Comparison of ENCODE assay signal across 8 mouse cellular contexts in genomic region chr10:80019471-80020131, GRCm38 (mm10). TPM values are rescaled to one million over a fixed set of nuclear protein-coding genes. Genes with fewer than 3 reads are reported as not detected.
DNase-seq lines count a peak whose midpoint lies in the region; ATAC-seq lines count a peak whose summit lies in the region.

No protein-coding gene starts in this region.

- H3K4me2 ChIP-seq in heart, embryonic 13.5 days = peak overlapping the region; percentile 64
- peak overlapping the region; percentile 67 for H3K4me2 ChIP-seq in liver, embryonic 11.5 days

- peaks cover 37% of the 10 kb centered on the region for H3K4me1 ChIP-seq in heart, embryonic 13.5 days
- peaks cover 45% of the 10 kb centered on the region for H3K4me1 ChIP-seq in liver, embryonic 11.5 days (replicated peaks; ENCODE audit: control insufficient read depth, insufficient read depth, low read length)

- peak overlapping the region; percentile 44 for H3K4me3 ChIP-seq in heart, embryonic 13.5 days
- H3K4me3 ChIP-seq in liver, embryonic 11.5 days (ENCODE audit: low read depth, low read length) = peak overlapping the region; percentile 37

- 18% methylated on average over 20 of the region's 20 CpGs for WGBS in heart, embryonic 13.5 days
- WGBS in liver, embryonic 11.5 days = 28% methylated on average over 20 of the region's 20 CpGs

- H3K27ac ChIP-seq in heart, embryonic 13.5 days (replicated peaks) = peak overlapping the region; percentile 77
- H3K27ac ChIP-seq in liver, embryonic 11.5 days (ENCODE audit: low read depth, low read length) = peak overlapping the region; percentile 65

- peak; percentile 28 for DNase-seq in thymus, postnatal 14 days
- no peak for DNase-seq in thymus, postnatal 0 days (ENCODE audit: low spot score)
- DNase-seq in liver, embryonic 11.5 days (ENCODE audit: low spot score) = no peak
- no peak for DNase-seq in left cerebral cortex, postnatal 14 days (ENCODE audit: low spot score in 2 of 2)
- no peak for DNase-seq in Muller cell, postnatal 12 days (ENCODE audit: inconsistent ontology term)
- no peak for DNase-seq in frontal cortex, postnatal 25 days (ENCODE audit: low spot score in 2 of 2)

- intact Hi-C loops in left cerebral cortex, postnatal 14 days (cut with DNase I) = no loop called here

- peaks cover 10% of the 10 kb centered on the region for H3K36me3 ChIP-seq in heart, embryonic 13.5 days
- peaks cover 9% of the 10 kb centered on the region; the same call in 1 of the 2 replicates for H3K36me3 ChIP-seq in liver, embryonic 11.5 days (ENCODE audit: control insufficient read depth, insufficient read depth, low read length)

- H3K9me3 ChIP-seq in heart, embryonic 13.5 days = no peaks in the 10 kb centered on the region
- H3K9me3 ChIP-seq in liver, embryonic 11.5 days (ENCODE audit: control insufficient read depth, low read length) = no peaks in the 10 kb centered on the region

- H3K27me3 ChIP-seq in heart, embryonic 13.5 days (replicated peaks) = peaks cover 26% of the 10 kb centered on the region
- peaks cover 6% of the 10 kb centered on the region for H3K27me3 ChIP-seq in liver, embryonic 11.5 days (replicated peaks; ENCODE audit: control insufficient read depth, insufficient read depth, low read length)

- ATAC-seq in heart, embryonic 13.5 days (ENCODE audit: extremely low read depth, insufficient number of reproducible peaks, low FRiP score, low TSS enrichment) = peak; percentile 22; the same call in 1 of the 2 replicates
- no peak; the same call in 1 of the 2 replicates for ATAC-seq in liver, embryonic 11.5 days (replicated peaks; ENCODE audit: low FRiP score)
- no peak for ATAC-seq in megakaryocyte progenitor cell, adult 5-6 weeks (replicated peaks; ENCODE audit: poor library complexity)

- H3K9ac ChIP-seq in heart, embryonic 13.5 days = peak overlapping the region; percentile 76
- peak overlapping the region; percentile 61 for H3K9ac ChIP-seq in liver, embryonic 11.5 days (ENCODE audit: low read depth, low read length)

RNA-seq across cellular contexts. Expression of gene Arhgap45, which starts 3.1 kb away (rescaled TPM):
- 179 and 206 TPM in 2 replicates for polyA plus RNA-seq in thymus, postnatal 0 days (2015; fragmentation: Nextera tagmentation; extraction: Ambion mirVana)
- polyA plus RNA-seq in heart, embryonic 13.5 days (2015; fragmentation: Nextera tagmentation; extraction: Ambion mirVana) = 5.5 and 6.5 TPM in 2 replicates
- 29.0 and 29.4 TPM in 2 replicates for polyA plus RNA-seq in liver, embryonic 11.5 days (2014; fragmentation: Nextera tagmentation; extraction: Ambion mirVana)
- 1 to 10 TPM; 3.3 to 4.0 TPM for total RNA-seq in left cerebral cortex, postnatal 14 days (2021)
- 64.1 and 69.0 TPM in 2 replicates for total RNA-seq in megakaryocyte progenitor cell, adult 5-6 weeks (2015)
- total RNA-seq in megakaryocyte progenitor cell, adult 5-6 weeks (2017) = 112 and 121 TPM in 2 replicates

RNA-seq across cellular contexts. Expression of gene Polr2e, which starts 20.0 kb away (rescaled TPM):
- polyA plus RNA-seq in thymus, postnatal 0 days (2015; fragmentation: Nextera tagmentation; extraction: Ambion mirVana) = 153 and 158 TPM in 2 replicates
- 149 and 154 TPM in 2 replicates for polyA plus RNA-seq in heart, embryonic 13.5 days (2015; fragmentation: Nextera tagmentation; extraction: Ambion mirVana)
- polyA plus RNA-seq in liver, embryonic 11.5 days (2014; fragmentation: Nextera tagmentation; extraction: Ambion mirVana) = 239 and 256 TPM in 2 replicates
- total RNA-seq in left cerebral cortex, postnatal 14 days (2021) = 10 to 100 TPM; 66.9 to 68.9 TPM
- 93.3 and 99.5 TPM in 2 replicates for total RNA-seq in megakaryocyte progenitor cell, adult 5-6 weeks (2015)
- total RNA-seq in megakaryocyte progenitor cell, adult 5-6 weeks (2017) = 74.3 and 89.9 TPM in 2 replicates

RNA-seq across cellular contexts. Expression of gene Abca7, which starts 23.3 kb away (rescaled TPM):
- 5.2 and 5.8 TPM in 2 replicates for polyA plus RNA-seq in thymus, postnatal 0 days (2015; fragmentation: Nextera tagmentation; extraction: Ambion mirVana)
- 2.2 and 2.6 TPM in 2 replicates for polyA plus RNA-seq in heart, embryonic 13.5 days (2015; fragmentation: Nextera tagmentation; extraction: Ambion mirVana)
- polyA plus RNA-seq in liver, embryonic 11.5 days (2014; fragmentation: Nextera tagmentation; extraction: Ambion mirVana) = 7.7 and 8.6 TPM in 2 replicates
- total RNA-seq in left cerebral cortex, postnatal 14 days (2021) = 10 to 100 TPM; 10.9 TPM
- 15.4 and 15.8 TPM in 2 replicates for total RNA-seq in megakaryocyte progenitor cell, adult 5-6 weeks (2015)
- total RNA-seq in megakaryocyte progenitor cell, adult 5-6 weeks (2017) = 17.0 and 17.5 TPM in 2 replicates

RNA-seq across cellular contexts. Expression of gene Gpx4, which starts 27.4 kb away (rescaled TPM):
- 640 and 681 TPM in 2 replicates for polyA plus RNA-seq in thymus, postnatal 0 days (2015; fragmentation: Nextera tagmentation; extraction: Ambion mirVana)
- 691 and 741 TPM in 2 replicates for polyA plus RNA-seq in heart, embryonic 13.5 days (2015; fragmentation: Nextera tagmentation; extraction: Ambion mirVana)
- 761 and 762 TPM in 2 replicates for polyA plus RNA-seq in liver, embryonic 11.5 days (2014; fragmentation: Nextera tagmentation; extraction: Ambion mirVana)
- 100 to 1,000 TPM; 462 to 482 TPM for total RNA-seq in left cerebral cortex, postnatal 14 days (2021)
- total RNA-seq in megakaryocyte progenitor cell, adult 5-6 weeks (2015) = 253 and 271 TPM in 2 replicates
- total RNA-seq in megakaryocyte progenitor cell, adult 5-6 weeks (2017) = 358 and 365 TPM in 2 replicates

RNA-seq across cellular contexts. Expression of gene Cnn2, which starts 31.2 kb away (rescaled TPM):
- polyA plus RNA-seq in thymus, postnatal 0 days (2015; fragmentation: Nextera tagmentation; extraction: Ambion mirVana) = 137 and 152 TPM in 2 replicates
- polyA plus RNA-seq in heart, embryonic 13.5 days (2015; fragmentation: Nextera tagmentation; extraction: Ambion mirVana) = 264 and 271 TPM in 2 replicates
- 115 and 124 TPM in 2 replicates for polyA plus RNA-seq in liver, embryonic 11.5 days (2014; fragmentation: Nextera tagmentation; extraction: Ambion mirVana)
- 10 to 100 TPM in 1 of 2 experiments, 1 to 10 TPM in 1; 9.5 to 11.9 TPM for total RNA-seq in left cerebral cortex, postnatal 14 days (2021)
- total RNA-seq in megakaryocyte progenitor cell, adult 5-6 weeks (2015) = 50.5 and 52.8 TPM in 2 replicates
- 73.3 and 84.1 TPM in 2 replicates for total RNA-seq in megakaryocyte progenitor cell, adult 5-6 weeks (2017)
